Mouse (Mus musculus): ENCODE data around the gene Rad9a.
A peak's percentile ranks its signal among the peaks of the same experiment; 100 is the strongest.

Rad9a gene

DNA sequence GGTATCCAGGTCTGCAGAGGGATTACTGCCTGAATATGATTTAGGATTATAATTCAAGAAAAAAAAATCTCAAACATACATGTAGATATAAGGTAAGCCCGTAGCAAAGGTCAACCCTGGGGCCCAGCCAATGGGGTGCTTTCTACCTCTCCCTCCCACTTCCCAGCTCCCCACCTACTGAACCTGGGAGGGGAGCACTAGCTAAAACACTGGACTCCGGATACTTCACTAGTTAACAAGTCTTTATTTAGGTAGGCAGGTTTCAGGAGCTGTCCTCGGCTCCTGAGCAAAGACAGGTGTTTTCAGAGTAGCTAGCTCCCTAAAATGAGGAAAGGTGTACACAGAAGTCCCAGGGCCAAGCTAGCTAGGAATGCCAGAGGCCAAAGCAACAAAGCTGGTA lies 37.4 kb downstream of the Rad9a start:
- DNase-seq (ENCODE audit: extremely low spot score, low spot score): no peak

DNA sequence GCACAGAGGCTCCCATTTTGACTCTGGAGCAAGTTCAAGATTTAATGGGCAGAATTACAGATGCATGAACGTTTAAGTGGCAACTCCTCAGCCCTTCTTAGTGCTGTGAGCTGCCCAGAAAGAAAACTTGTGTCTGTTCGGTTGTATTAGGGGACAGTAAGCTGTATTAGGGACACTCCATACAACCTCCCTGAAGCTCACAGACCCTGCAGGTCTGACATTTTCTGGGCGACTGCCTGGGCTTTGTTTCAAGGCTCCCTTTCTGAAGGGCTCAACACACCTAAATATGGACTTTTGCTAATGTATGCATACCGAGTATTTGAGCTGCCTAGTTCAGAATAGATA lies 37.9 kb downstream of the Rad9a start:
- no peak for DNase-seq (ENCODE audit: extremely low spot score, low spot score)

DNA sequence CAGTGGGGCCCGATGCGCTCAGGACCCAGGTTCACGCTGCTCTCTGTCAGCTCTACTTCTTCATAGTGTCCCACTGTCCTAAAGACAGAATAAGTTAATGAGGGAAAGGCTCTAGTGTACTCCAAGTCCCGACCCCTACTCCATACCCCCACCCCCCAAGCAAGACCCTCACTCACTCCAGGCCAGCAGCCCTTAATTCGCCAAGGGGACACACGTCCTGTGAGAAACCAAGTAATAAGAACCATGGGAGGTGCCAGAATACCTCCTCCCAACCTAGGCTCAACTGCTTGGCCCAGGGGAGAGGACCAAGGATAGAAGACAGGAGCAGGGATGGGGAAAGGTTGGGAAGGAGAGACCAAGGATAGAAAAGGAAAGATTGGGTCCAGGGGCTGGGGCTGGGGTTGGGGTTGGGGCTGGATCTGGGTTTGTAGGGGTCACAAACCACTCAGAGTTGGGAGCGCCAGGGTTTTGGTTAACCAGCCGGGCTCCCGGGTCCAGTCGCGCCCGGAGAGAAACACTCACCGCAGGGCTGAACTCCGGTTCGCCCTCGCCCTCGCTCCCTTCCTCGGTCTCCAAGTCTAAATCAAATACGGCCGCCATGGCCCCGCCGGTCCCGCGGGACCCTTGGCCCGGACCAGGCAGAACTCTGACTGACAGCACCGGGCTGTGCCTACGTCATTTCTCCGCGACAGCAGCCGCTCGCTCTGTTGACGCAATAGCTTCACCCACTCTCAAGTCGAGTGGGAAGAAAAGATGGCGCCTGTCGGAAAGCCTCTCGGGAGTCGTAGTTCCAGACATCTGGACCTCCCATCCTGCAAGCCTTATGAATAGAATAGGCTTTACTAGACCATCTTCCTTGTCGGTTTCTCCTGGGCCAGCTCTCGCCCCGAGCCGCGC lies 38.6 kb downstream of the Rad9a start, which contains the start of gene Rps6kb2:
Gene Rps6kb2, minus strand, starts transcription at position 709 of the 897 bp plus-strand sequence.
- DNase-seq (ENCODE audit: extremely low spot score, low spot score): peak; percentile 95

DNA sequence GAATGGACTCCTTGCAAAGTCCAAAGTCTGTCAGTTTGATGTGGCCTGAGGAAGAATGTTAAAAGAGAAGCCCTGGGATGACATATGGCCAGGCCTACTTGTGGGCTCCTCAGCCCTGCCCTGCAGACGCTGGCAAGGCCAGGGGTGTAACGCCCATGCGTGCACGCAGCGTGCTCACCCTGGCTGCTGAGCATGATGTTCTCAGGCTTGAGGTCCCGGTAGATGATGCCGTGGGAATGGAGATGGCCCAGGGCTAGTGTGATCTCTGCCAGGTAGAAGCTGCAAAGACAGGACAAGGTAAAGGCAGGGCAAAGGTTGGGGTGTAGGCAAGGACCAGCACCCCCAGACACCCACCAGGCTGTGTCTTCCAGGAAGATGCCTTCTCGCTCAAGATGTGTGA lies 42.4 kb downstream of the Rad9a start:
- no peak for DNase-seq (ENCODE audit: extremely low spot score, low spot score)

DNA sequence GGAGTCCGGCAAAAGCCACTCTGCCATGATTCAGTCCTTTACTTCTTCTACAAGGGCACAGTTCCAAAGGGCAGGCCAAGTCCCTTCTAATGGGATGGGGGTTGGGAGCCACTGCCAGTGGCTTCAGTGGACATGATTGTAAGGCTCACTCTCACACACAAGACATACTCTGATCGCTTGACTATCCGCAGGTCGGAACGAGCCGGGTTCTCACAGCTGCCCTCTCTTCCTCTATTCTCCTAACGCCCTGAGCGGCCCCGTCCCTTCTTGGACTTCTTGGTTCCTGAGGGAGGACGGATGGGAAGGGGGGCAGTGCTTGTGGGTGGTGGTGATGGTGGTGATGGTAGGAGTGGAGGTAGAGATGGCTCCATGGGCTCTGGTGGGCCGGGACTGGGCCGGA lies 44.7 kb downstream of the Rad9a start:
- no peak for DNase-seq (ENCODE audit: extremely low spot score, low spot score)

DNA sequence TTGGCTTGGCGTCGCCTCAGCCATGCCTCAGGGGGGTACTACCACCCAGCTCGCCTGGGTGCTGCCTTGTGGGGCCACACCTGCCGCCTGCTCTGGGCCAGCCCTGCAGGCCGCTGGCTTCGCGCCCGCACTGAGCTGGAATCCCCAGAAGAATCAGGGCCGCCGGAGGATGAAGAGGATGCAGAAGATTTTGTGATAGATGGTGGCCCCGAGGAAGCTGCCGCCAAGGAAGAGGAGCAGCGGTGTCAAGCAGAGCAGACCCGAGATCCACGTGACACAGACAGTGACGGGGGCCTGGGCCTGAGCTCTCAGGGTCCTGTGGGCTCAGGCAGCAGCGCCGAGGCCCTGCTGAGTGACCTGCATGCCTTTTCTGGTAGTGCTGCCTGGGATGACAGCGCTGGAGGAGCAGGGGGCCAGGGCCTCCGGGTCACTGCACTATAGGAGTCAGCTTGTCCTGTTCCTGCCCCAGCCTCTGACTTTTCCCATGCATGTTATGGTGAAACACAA lies 45.3 kb downstream of the Rad9a start:
- DNase-seq (ENCODE audit: extremely low spot score, low spot score): no peak

DNA sequence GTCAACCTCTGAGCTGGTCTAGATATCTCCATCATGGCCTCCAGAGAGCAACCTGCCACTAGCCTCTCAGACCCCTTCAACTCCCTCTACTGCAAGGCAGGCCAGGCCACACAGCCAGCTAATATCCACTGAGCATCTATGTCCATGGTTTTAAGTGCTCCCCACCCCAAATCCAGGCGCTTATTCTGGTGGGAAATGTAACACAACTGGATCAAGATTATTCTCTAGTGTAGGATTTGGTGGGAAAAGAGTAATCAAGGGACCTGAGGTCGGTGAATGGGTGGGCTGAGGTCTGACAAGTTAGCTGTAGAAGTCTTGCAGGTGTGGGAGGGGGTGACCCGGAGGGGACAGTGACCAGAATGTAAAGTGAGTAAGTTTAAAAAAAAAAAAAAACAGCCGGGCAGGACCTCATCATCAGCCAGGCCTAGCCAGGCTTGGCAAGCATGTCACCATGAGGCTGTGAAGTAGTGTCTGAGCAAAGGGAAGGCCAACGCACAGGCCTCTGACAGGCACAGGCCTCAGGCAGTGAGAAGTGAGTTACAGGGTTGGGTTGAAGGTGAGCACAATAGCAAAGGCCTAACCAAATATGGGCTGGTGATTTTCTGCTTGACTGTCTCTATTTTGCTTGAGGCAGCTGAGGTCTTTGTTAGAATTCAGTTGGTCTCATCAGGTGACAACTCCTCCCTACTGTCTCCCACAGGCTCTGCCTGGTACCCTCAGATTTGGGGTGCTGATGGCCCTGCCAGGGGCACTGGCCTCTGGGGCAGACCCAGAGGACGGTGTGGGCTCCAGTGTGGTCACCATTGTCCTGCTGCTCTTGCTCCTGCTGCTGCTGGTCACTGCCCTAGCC lies 46.0 kb downstream of the Rad9a start:
- DNase-seq (ENCODE audit: extremely low spot score, low spot score): no peak

DNA sequence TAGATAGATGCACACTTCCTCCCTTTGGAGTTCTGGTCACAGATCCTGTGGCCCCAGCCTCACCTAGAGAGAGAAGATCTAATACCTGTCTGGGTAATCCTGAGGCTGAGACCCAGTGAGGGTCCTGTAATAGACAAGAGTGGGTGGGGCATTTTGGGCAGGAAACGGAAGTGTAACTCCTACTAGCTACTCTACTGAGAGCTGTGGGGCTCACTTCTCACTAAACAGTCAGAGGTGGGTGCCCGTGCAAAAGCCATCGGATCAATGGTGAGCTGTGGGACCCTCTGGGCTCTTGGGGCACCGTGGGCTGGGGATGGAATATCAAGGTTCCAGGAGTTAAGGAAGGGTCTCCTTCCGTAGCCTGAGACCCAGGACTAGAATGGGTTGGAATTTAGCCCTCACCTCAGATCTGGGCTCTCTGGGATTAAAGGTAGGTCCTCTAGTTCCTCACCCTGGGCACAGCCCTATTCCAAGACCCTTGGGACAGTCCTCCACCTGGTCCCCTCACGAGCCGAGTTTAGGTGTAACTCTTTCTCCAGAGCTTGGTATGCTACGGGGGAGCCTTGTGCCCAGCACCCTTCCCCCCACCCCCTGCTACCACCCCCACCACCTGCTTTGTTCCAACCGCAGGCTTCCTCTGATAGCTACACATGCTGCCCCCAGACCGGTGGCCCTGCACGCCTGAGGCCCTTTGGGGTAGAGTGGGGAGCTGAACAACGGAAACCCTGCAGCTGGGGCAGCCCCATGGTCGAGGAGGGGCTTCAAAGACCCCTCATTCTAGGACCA lies 46.8 kb downstream of the Rad9a start:
- no peak for DNase-seq (ENCODE audit: extremely low spot score, low spot score)

DNA sequence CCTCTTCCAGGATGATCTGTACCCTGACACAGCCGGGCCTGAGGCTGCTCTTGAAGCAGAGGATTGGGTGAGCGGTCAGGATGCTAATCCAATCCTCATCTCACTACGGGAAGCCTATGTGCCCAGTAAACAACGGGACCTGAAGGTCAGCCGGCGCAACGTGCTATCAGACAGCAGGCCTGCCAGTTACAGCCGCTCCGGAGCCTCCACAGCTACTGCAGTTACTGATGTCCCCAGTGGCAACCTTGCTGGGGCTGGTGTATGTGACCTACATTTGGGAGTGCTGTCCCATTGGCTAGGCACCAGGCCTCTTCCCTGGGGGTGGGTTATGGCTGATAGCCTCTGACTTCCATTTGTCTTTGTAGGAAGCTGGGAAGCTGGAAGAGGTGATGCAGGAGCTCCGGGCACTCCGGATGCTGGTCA lies 48.2 kb downstream of the Rad9a start, which contains the start of gene Ptprcap:
Gene Ptprcap, plus strand, starts transcription at position 373 of the 423 bp plus-strand sequence.
- DNase-seq (ENCODE audit: extremely low spot score, low spot score): no peak

DNA sequence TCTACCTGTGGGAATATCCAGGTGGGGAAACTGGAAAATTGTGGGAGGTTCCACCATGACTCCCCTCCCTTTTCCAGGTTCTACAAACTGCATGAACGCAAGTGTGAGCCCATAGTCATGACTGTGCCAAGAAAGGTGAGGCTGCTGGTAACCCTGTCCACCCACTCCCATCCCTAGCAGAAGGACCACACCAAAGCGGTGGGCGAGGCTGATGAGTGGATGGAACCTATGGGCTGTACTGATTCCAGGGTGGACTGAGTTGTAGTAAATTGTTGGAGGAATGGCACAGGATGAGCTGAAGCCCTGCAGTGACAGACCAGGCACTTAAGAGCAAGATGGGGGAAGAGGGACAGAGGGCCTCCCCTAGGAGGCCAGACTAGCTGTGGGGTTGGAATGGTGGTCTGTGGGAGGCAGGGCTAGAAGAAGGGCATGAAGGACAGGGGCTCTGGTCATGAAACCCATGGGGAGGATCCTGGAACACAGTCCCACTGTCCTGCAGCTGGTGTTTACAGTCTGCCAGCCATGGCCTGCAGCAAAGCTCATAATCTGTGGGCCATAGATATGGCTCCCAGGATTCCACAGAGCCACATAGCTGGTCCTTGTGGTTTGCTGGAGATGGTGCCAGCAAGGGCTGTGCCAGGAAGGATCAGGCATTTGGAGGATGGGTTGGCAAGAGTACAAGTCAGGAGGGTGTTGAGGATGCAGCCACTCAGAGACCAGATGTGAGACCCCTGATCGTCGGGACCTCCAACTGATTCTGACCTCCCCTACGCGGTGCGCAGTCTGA lies 48.8 kb downstream of the Rad9a start:
- no peak for DNase-seq (ENCODE audit: extremely low spot score, low spot score)

DNA sequence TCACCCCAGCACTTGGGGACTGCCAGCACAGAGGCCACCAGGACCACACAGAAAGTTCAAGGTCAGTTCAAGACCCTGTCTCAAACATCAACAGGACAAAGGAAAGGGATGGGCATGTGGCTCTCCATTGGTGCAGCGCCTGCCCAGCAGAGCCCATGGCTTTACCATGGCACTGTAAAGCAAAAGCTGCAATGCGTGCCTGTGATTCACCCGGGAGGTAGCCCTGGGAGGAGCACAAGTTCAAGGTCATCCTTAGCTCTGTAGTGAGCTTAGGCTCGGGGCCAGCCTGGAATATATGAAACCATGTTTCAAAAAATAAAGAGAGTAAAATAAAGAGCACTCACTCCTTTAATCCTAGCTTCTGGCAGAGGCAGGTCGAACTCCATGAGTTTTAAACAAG lies 49.6 kb downstream of the Rad9a start:
- no peak for DNase-seq (ENCODE audit: extremely low spot score, low spot score)

DNA sequence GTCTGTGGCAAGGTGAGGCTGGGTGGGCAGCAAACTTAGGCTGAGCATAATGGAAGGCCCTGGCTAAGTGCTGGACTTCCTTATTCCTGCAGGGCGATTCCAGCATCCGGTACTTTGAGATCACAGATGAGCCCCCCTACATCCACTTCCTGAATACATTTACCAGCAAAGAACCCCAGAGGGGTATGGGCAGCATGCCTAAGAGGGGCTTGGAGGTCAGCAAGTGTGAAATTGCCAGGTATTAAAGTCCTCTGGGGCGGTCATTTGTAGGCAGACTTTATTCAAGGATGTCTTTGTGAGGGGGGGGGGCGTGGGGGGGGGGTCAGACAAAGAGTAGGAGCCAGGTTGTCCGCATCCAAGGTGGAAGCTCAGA lies 50.0 kb downstream of the Rad9a start:
- DNase-seq (ENCODE audit: extremely low spot score, low spot score): no peak

DNA sequence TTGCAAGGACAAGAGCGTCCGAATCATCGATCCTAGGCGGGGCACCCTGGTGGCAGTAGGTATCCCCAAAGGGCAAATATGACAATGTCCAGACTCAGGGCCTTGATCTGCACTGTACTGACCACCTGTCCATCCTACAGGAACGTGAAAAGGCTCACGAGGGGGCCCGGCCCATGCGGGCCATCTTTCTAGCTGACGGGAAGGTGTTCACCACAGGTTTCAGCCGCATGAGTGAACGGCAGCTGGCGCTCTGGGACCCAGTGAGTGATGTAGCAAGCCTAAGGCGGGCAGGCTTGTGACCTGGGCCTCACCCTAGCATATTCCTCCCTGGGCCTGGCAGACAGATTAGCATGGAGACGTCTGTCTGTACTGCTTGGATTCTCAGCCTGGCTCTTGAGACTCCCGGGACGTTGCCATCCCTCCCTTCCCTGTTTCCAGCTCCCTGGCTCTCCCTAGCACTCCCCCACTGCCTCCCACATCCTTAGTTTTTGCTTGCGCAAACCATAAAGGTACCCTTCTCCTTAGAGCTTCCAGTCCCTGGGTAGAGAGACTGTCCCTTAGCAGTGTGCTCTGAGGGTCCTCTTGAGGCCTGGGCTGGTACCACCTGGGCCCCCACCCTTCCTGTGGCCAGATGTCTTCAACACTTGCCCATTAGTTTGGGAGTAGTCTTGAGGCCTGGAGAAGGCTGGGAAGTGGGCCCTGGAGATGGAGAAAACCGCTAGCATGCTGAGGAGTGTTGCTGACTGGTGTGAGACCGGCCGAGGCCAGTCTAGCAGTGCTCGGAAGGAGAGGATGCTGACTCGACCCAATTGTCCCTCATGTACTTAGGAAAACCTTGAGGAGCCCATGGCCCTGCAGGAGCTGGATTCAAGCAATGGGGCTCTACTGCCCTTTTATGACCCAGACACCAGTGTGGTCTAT lies 50.6 kb downstream of the Rad9a start:
- no peak for DNase-seq (ENCODE audit: extremely low spot score, low spot score)

DNA sequence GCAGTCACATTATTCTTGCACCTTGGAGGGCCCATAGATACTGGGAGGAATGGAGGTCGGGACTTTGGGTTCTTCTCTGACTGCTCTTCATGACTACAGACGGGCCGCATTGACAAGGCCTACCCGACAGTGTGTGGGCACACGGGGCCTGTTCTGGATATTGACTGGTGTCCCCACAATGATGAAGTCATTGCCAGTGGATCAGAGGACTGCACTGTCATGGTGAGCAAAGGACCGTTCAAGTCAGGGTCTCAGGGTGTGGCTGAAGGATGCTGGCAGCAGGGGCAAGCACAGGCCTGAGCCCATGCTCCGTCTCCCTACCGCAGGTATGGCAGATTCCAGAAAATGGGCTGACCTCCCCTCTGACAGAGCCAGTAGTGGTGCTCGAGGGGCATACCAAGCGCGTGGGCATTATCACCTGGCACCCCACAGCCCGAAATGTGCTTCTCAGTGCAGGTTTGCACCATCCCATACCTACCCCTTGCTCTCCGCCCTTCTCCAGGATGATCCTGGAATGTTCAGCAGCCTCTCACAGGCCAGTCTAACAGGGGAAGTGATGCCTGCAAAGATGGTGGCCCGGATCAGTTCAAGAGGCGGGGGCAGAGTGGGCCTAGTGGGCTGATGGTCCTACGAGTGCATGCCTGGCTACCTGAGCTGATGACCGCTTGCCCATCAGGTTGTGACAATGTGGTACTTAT lies 51.5 kb downstream of the Rad9a start:
- DNase-seq (ENCODE audit: extremely low spot score, low spot score): no peak

DNA sequence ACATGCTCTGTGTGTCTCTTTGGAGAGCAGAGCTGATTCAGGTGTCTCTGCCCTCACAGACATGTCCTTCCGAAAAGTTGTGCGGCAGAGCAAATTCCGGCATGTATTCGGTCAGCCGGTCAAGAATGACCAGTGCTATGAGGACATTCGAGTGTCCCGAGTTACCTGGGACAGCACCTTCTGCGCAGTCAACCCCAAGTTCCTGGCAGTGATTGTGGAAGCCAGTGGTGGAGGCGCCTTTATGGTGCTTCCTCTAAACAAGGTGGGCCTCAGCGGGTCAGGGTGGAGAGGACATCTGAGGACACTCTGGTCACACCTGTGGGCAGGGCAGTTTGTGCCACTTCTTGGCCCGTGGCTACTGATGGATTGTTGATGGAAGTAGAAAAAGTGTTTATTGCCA lies 52.2 kb downstream of the Rad9a start:
- no peak for DNase-seq (ENCODE audit: extremely low spot score, low spot score)

DNA sequence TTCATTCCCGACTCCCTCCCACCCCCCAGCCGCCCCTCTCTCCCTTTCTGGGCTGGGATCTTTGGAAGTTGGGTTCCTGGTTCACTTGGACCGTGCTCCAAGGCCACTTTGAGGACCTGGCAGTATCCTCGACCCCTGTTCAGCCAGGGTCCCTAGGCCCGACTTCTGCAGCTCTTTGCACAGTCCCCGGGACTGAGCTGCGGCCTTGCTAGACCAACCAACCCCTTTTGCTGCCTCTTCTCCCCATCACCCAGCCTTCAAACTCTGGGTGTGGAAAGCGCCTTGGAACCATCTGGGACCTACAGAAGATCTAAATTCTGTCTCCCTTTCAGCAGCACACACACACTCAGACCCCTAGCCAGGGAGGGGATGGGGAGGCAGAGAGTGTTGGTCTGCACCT lies 52.6 kb downstream of the Rad9a start:
- no peak for DNase-seq (ENCODE audit: extremely low spot score, low spot score)

DNA sequence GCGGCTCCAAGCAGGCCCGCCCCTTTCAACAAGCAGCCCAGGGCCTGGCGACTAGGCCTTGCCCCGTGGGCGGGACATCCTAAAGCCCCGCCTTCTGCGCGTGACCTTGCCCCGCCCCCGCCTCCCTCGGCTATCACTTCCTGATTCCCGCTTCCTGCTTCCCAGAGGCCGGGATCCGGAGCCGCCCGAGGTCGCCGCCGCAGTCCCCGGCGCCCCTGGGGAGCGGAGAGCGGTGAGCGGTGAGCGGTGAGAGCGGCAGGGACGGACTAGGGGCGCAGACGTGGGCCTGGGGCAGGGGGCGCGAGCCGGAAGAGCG lies 53.0 kb downstream of the Rad9a start, which contains the start of gene Coro1b:
Gene Coro1b, plus strand, starts transcription at position 129 of the 316 bp plus-strand sequence.
- peak; percentile 98 for DNase-seq (ENCODE audit: extremely low spot score, low spot score)

DNA sequence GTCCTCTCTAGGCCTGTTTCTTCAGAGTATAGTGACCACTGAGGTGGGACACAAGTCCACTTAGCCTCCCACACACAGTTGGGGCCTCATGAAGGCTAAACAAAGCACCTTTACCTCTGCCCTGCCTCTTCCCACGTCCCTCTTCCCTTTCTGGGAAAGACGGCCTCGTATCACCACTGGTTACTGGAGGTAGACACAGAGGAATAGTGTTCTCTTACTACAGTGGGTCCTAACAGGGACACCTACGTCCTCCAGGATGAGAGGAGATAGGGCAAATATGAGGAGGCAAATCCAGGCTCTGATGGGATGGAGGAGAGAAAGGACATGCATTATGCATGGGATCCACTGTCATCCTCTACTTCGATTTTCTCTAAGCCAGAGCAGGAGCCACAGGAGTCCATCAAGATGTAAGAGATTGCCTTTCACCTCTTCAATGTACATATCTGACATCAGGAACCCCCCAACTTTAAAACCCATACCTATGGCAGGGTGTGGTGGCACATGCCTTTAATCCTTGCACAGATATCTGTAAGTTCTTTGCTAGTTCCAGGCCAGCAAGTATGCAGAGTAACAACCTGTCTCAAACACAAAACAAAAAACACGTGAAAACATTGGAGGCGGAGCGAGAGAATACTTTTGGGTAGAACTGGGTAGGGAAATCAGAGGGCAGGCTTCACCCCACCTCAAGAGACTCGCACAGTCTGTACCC lies 53.5 kb downstream of the Rad9a start:
- no peak for DNase-seq (ENCODE audit: extremely low spot score, low spot score)

Data from neural tube, embryonic 10.5 days (tissue).